Comparison of ENCODE assay signal across 7 mouse cellular contexts in the genomic region with DNA sequence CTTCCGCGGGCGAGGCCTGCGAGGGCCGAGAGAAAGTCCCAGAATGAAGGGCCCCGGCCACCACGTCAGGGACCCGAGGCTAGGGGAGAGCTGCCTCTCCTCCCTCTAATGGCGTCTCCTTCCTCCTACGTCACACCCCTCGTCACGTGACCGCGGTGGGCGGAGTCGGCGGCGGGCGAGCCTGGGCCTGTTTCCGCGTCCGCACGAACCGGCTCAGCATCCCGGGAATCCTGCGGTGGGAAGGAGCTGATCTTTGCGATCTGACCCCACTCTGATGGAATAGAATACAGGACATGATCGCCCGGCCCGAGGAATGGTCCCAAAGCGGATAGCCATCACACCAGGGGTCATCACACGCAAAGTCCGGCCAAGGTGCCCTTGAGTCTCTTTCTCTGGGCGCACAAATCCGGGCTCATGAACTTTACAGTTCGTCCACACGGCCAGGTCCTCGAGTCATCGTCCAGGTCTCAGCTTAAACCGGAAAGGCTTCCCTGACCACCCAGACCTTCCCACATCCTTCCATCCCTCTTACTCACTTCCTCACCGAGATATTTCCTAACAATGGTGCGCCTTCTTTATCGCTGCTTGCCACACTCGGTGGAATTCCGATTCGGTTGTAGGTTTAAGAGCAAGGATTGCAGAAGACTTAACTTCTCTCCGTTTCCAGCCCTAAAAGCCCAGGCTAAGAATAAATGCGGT. TPM values are rescaled to one million over a fixed set of nuclear protein-coding genes. Genes with fewer than 3 reads are reported as not detected.
DNase-seq lines count a peak whose midpoint lies in the region; ATAC-seq and TF ChIP-seq lines count a peak whose summit lies in the region.

A gene (minus strand): TSS at position 122 of the 699 bp plus-strand sequence.

- peaks cover 23% of the 10 kb centered on the region for H3K4me1 ChIP-seq in embryonic facial prominence, embryonic 12.5 days
- peaks cover 26% of the 10 kb centered on the region for H3K4me1 ChIP-seq in kidney, adult 2 months (ENCODE audit: control insufficient read depth, insufficient read depth, low read length)
- H3K4me1 ChIP-seq in limb, embryonic 12.5 days (replicated peaks): peaks cover 24% of the 10 kb centered on the region
- peaks cover 33% of the 10 kb centered on the region for H3K4me1 ChIP-seq in midbrain, embryonic 15.5 days
- H3K4me1 ChIP-seq in spleen, adult 2 months (ENCODE audit: control insufficient read depth, insufficient read depth, insufficient read length): peaks cover 25% of the 10 kb centered on the region

- no peaks in the 10 kb centered on the region for H3K36me3 ChIP-seq in embryonic facial prominence, embryonic 12.5 days
- no peaks in the 10 kb centered on the region for H3K36me3 ChIP-seq in kidney, adult 2 months (ENCODE audit: control insufficient read depth, insufficient read depth, low read length)
- no peaks in the 10 kb centered on the region; the same call in 1 of the 2 replicates for H3K36me3 ChIP-seq in limb, embryonic 12.5 days
- no peaks in the 10 kb centered on the region for H3K36me3 ChIP-seq in midbrain, embryonic 15.5 days (replicated peaks)
- no peaks in the 10 kb centered on the region for H3K36me3 ChIP-seq in spleen, adult 2 months (ENCODE audit: control insufficient read depth, insufficient read depth, low read length)

- peak; percentile 92 for TF ChIP-seq POLR2A in kidney, adult 2 months (IDR thresholded peaks at IDR 0.05; ENCODE audit: low read depth, low read length)
- peak; percentile 96 for TF ChIP-seq POLR2A in spleen, adult 2 months (IDR thresholded peaks at IDR 0.05; ENCODE audit: low read depth, low read length)

- ATAC-seq in embryonic facial prominence, embryonic 12.5 days (ENCODE audit: insufficient number of reproducible peaks, insufficient read depth, low FRiP score, low TSS enrichment): peak; percentile 78
- peak; percentile 84 for ATAC-seq in limb, embryonic 12.5 days (ENCODE audit: insufficient number of reproducible peaks, insufficient read depth, low FRiP score, low TSS enrichment, low read depth)
- peak; percentile 95 for ATAC-seq in midbrain, embryonic 15.5 days (replicated peaks)

- no peaks in the 10 kb centered on the region for H3K27me3 ChIP-seq in embryonic facial prominence, embryonic 12.5 days
- H3K27me3 ChIP-seq in kidney, adult 2 months (replicated peaks; ENCODE audit: control insufficient read depth, insufficient read depth, low read length): no peaks in the 10 kb centered on the region
- no peaks in the 10 kb centered on the region for H3K27me3 ChIP-seq in limb, embryonic 12.5 days
- no peaks in the 10 kb centered on the region for H3K27me3 ChIP-seq in midbrain, embryonic 15.5 days (replicated peaks)
- no peaks in the 10 kb centered on the region for H3K27me3 ChIP-seq in spleen, adult 2 months (ENCODE audit: control insufficient read depth, insufficient read depth, low read length)

- H3K9me3 ChIP-seq in embryonic facial prominence, embryonic 12.5 days: no peaks in the 10 kb centered on the region
- H3K9me3 ChIP-seq in limb, embryonic 12.5 days: no peaks in the 10 kb centered on the region
- no peaks in the 10 kb centered on the region for H3K9me3 ChIP-seq in midbrain, embryonic 15.5 days

- peak within 1 kb of the TSS; percentile 77 for H3K4me2 ChIP-seq in embryonic facial prominence, embryonic 12.5 days (replicated peaks)
- peak within 1 kb of the TSS; percentile 67 for H3K4me2 ChIP-seq in limb, embryonic 12.5 days
- peak within 1 kb of the TSS; percentile 57 for H3K4me2 ChIP-seq in midbrain, embryonic 15.5 days

- no peak for TF ChIP-seq CTCF in kidney, adult 2 months (conservative IDR thresholded peaks at IDR 0.05; ENCODE audit: insufficient read depth, insufficient read length, low read depth, low read length)
- no peak for TF ChIP-seq CTCF in spleen, adult 2 months (IDR thresholded peaks at IDR 0.05; ENCODE audit: extremely low read depth, insufficient read depth, insufficient read length, insufficient replicate concordance)

- peak within 1 kb of the TSS; percentile 72 for H3K4me3 ChIP-seq in embryonic facial prominence, embryonic 12.5 days
- H3K4me3 ChIP-seq in kidney, adult 2 months (ENCODE audit: insufficient read depth, low read depth, low read length): peak within 1 kb of the TSS; percentile 93
- peak within 1 kb of the TSS; percentile 89 for H3K4me3 ChIP-seq in limb, embryonic 12.5 days (replicated peaks)
- H3K4me3 ChIP-seq in midbrain, embryonic 15.5 days: peak within 1 kb of the TSS; percentile 58
- peak within 1 kb of the TSS; percentile 73 for H3K4me3 ChIP-seq in spleen, adult 2 months (ENCODE audit: extremely low read depth, insufficient read depth, insufficient read length)

- DNase-seq in adrenal gland, postnatal 25 days: peak; percentile 100
- DNase-seq in heart, adult 18-20 months: peak; percentile 97 to 100
- DNase-seq in kidney, adult 2 months: peak; percentile 98
- peak; percentile 75 to 97 for DNase-seq in spleen, adult 2 months (ENCODE audit: low read depth in 1 of 2, low spot score in 2 of 2)

- peak within 1 kb of the TSS; percentile 80 for H3K9ac ChIP-seq in embryonic facial prominence, embryonic 12.5 days
- peak within 1 kb of the TSS; percentile 82 for H3K9ac ChIP-seq in limb, embryonic 12.5 days (replicated peaks)
- H3K9ac ChIP-seq in midbrain, embryonic 15.5 days: peak within 1 kb of the TSS; percentile 97

- peak within 1 kb of the TSS; percentile 85 for H3K27ac ChIP-seq in embryonic facial prominence, embryonic 12.5 days
- H3K27ac ChIP-seq in kidney, adult 2 months (ENCODE audit: insufficient read depth, low read depth, low read length): peak within 1 kb of the TSS; percentile 99
- H3K27ac ChIP-seq in limb, embryonic 12.5 days: peak within 1 kb of the TSS; percentile 94
- H3K27ac ChIP-seq in midbrain, embryonic 15.5 days: peak within 1 kb of the TSS; percentile 97
- peak within 1 kb of the TSS; percentile 98 for H3K27ac ChIP-seq in spleen, adult 2 months (ENCODE audit: insufficient read depth, low read length)

- WGBS in embryonic facial prominence, embryonic 12.5 days: under 1% methylated on average over 48 of the region's 48 CpGs
- under 1% methylated on average over 48 of the region's 48 CpGs for WGBS in kidney, adult 2 months
- WGBS in limb, embryonic 12.5 days: under 1% methylated on average over 48 of the region's 48 CpGs
- WGBS in midbrain, embryonic 15.5 days: under 1% methylated on average over 46 of the region's 48 CpGs
- 1% methylated on average over 46 of the region's 48 CpGs for WGBS in spleen, adult 2 months

RNA-seq across cellular contexts. Expression of the gene that starts here (rescaled TPM):
- total RNA-seq in adrenal gland, postnatal 25 days (2021): 55.3 and 65.2 TPM in 2 replicates
- 4.3 and 5.1 TPM in 2 replicates for polyA plus RNA-seq in embryonic facial prominence, embryonic 12.5 days (2016; fragmentation: Nextera tagmentation; extraction: Ambion mirVana)
- 10 to 100 TPM; 77.8 to 81.0 TPM for total RNA-seq in heart, adult 18-20 months (2021)
- 28.0 and 29.2 TPM in 2 replicates for polyA plus RNA-seq in kidney, adult 2 months (2012; rRNA removed)
- polyA plus RNA-seq in limb, embryonic 12.5 days (2016; fragmentation: Nextera tagmentation; extraction: Ambion mirVana): 3.4 and 5.3 TPM in 2 replicates
- polyA plus RNA-seq in midbrain, embryonic 15.5 days (2015; fragmentation: Nextera tagmentation; extraction: Ambion mirVana): 8.7 and 11.9 TPM in 2 replicates
- 26.5 and 48.5 TPM in 2 replicates for polyA plus RNA-seq in spleen, adult 2 months (2012; rRNA removed)

Comparison
In these comparisons a context has a peak if more than half of its experiments do, and no peak if none do; other contexts are left out.
1. Peak in every context shown above with its lines: DNase-seq, ATAC-seq, H3K4me3 ChIP-seq and H3K27ac ChIP-seq.